Mouse (Mus musculus): Measurements from ENCODE around the gene Gtdc1. TPM values are rescaled to one million over a fixed set of nuclear protein-coding genes. Genes with fewer than 3 reads are reported as not detected.

Gene Gtdc1
- total and polyA plus RNA-seq, 3 experiments, result 6.2 to 17.7 (median 16.5) TPM

DNA sequence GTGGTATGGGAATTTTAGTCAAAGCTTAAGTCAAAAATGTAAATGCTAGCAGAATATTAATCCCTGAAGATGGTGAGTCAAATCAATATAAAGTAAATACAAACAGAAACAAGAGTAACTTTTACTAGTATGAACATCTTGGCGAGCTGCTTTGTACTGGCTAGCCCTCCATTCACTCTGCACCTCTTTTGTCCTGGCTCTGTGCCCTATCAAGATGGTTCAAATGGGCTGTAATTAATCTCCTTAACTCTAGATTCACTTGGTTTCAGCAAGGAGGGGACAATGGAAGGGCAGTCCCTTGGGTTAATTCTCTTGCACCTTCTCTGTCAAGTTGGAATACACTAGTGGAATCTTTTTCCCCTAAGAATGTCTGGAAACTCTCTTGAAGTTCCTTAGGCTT, 233.6 kb downstream of the Gtdc1 start:
- H3K4me3 ChIP-seq, result no peak overlapping the region
- no peaks in the 10 kb centered on the region for H3K79me2 ChIP-seq (replicated peaks; ENCODE audit: control insufficient read depth, insufficient read depth, low read length)
- no peak for DNase-seq
- no peaks in the 10 kb centered on the region for H3K27me3 ChIP-seq (ENCODE audit: control insufficient read depth, insufficient read depth, low read length)
- WGBS, result 84% methylated on average over 1 of the region's 1 CpGs
- intact Hi-C loops (cut with DNase I), result no loop called here
- TF ChIP-seq CTCF (IDR thresholded peaks at IDR 0.05) (no peak), POLR2A (IDR thresholded peaks at IDR 0.05; ENCODE audit: insufficient read depth, low read depth, low read length) (no peak), EP300 (IDR thresholded peaks at IDR 0.05; ENCODE audit: insufficient read depth, low read depth, low read length) (no peak)
- no peaks in the 10 kb centered on the region for H3K4me1 ChIP-seq (ENCODE audit: control insufficient read depth, insufficient read depth, low read length)
- no peak overlapping the region for H3K27ac ChIP-seq
- H3K9ac ChIP-seq (ENCODE audit: low read depth, low read length), result no peak overlapping the region
- no peaks in the 10 kb centered on the region for H3K36me3 ChIP-seq (ENCODE audit: control insufficient read depth, insufficient read depth, low read length)

DNA sequence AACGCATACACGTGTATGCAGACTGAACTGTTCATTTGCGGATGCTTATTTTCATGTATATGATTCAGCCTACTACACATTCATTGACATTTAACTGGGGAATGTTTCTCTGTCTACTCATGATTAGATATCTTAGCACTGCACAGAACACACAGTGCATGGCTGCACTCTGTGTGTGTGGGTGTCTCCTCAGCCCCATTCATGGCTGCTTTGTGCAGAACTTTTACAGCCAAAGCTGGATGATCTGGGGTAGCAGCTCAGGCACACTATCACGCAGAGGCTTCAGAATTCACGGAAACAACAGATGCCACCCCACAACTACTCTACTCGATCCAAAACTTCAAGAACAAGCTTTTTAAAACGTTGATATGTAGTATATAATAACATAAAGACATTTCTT, 263.4 kb downstream of the Gtdc1 start:
- Histone ChIP-seq H3K79me2 (replicated peaks; ENCODE audit: control insufficient read depth, insufficient read depth, low read length) (no peaks in the 10 kb centered on the region), H3K27ac (no peak overlapping the region), H3K27me3 (ENCODE audit: control insufficient read depth, insufficient read depth, low read length) (no peaks in the 10 kb centered on the region), H3K4me1 (ENCODE audit: control insufficient read depth, insufficient read depth, low read length) (no peaks in the 10 kb centered on the region), H3K9ac (ENCODE audit: low read depth, low read length) (no peak overlapping the region), H3K36me3 (ENCODE audit: control insufficient read depth, insufficient read depth, low read length) (no peaks in the 10 kb centered on the region), H3K4me3 (no peak overlapping the region)
- TF ChIP-seq EP300 (IDR thresholded peaks at IDR 0.05; ENCODE audit: insufficient read depth, low read depth, low read length), result no peak
- no peak for TF ChIP-seq CTCF (IDR thresholded peaks at IDR 0.05)
- TF ChIP-seq POLR2A (IDR thresholded peaks at IDR 0.05; ENCODE audit: insufficient read depth, low read depth, low read length), result no peak
- WGBS, result 82% methylated on average over 7 of the region's 7 CpGs
- intact Hi-C loops (cut with DNase I), result no loop called here
- no peak for DNase-seq

DNA sequence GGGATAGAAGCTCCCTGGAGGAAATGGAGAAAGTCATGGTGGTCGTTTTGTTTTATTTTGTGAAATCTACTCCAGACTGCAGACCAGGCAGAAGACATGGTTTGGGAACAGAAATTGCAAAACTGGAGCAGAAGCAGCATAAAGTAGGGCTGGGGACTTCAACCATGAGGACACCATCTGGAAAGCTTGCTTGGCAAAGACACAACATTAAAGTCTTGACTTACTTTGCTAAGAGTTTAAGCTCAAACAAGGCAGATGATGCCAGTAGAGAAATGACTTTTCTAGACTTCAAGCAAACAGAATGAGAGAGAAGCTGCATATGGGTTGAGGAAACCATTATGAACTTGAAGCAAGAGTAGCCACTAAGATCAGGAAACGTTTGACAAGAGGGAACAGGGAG, 267.6 kb downstream of the Gtdc1 start:
- Histone ChIP-seq H3K9ac (ENCODE audit: low read depth, low read length) (no peak overlapping the region), H3K27ac (no peak overlapping the region), H3K4me3 (no peak overlapping the region), H3K36me3 (ENCODE audit: control insufficient read depth, insufficient read depth, low read length) (no peaks in the 10 kb centered on the region), H3K79me2 (replicated peaks; ENCODE audit: control insufficient read depth, insufficient read depth, low read length) (no peaks in the 10 kb centered on the region), H3K27me3 (ENCODE audit: control insufficient read depth, insufficient read depth, low read length) (no peaks in the 10 kb centered on the region), H3K4me1 (ENCODE audit: control insufficient read depth, insufficient read depth, low read length) (no peaks in the 10 kb centered on the region)
- 64% methylated on average over 2 of the region's 2 CpGs for WGBS
- intact Hi-C loops (cut with DNase I), result no loop called here
- TF ChIP-seq EP300 (IDR thresholded peaks at IDR 0.05; ENCODE audit: insufficient read depth, low read depth, low read length) (no peak), CTCF (IDR thresholded peaks at IDR 0.05) (no peak), POLR2A (IDR thresholded peaks at IDR 0.05; ENCODE audit: insufficient read depth, low read depth, low read length) (no peak)
- DNase-seq, result no peak

DNA sequence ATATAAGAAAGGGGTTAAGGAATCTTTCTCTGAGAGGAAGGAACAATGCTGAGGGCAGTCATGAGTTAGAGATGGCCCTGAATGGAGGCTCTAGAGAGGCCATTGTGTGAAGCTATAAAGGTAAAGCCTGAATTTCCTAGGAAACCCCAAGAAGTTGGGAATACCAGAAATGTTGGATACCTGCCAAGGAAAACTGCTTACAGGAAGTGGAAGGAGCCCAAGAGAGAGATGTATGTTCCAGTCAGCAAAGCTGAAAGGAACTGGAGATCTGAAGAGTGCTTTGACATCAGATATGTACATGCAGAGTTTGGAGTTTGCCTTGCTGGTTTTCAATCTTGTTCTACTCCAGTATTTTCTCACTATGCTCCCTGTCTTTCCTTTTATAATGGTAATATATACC, 268.4 kb downstream of the Gtdc1 start:
- no peaks in the 10 kb centered on the region for H3K36me3 ChIP-seq (ENCODE audit: control insufficient read depth, insufficient read depth, low read length)
- H3K27me3 ChIP-seq (ENCODE audit: control insufficient read depth, insufficient read depth, low read length), result no peaks in the 10 kb centered on the region
- no peak overlapping the region for H3K4me3 ChIP-seq
- intact Hi-C loops (cut with DNase I), result no loop called here
- no peak overlapping the region for H3K27ac ChIP-seq
- TF ChIP-seq EP300 (IDR thresholded peaks at IDR 0.05; ENCODE audit: insufficient read depth, low read depth, low read length) (no peak), POLR2A (IDR thresholded peaks at IDR 0.05; ENCODE audit: insufficient read depth, low read depth, low read length) (no peak), CTCF (IDR thresholded peaks at IDR 0.05) (no peak)
- H3K79me2 ChIP-seq (replicated peaks; ENCODE audit: control insufficient read depth, insufficient read depth, low read length), result no peaks in the 10 kb centered on the region
- DNase-seq, result no peak
- H3K4me1 ChIP-seq (ENCODE audit: control insufficient read depth, insufficient read depth, low read length), result no peaks in the 10 kb centered on the region
- no peak overlapping the region for H3K9ac ChIP-seq (ENCODE audit: low read depth, low read length)

DNA sequence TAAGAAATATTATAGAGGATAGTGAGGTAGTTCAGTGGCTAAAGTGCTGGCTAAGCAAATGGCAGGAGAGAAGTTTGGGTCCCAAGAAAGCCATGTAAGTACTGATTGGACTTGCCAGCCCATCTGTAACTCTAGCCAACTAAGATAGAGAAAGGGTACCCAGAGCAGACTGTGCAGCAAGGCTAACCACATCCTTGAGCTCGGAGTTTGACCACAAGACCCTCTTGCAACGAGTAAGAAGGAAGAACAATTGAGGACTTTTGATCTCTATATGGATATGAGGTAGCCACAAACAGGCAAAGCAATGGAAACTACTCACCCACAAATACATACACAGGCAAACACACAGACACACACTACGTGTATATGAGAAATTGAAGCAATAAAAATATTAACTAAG, 278.9 kb downstream of the Gtdc1 start:
- WGBS, result 88% methylated on average over 3 of the region's 3 CpGs
- intact Hi-C loops (cut with DNase I), result no loop called here
- H3K9ac ChIP-seq (ENCODE audit: low read depth, low read length), result no peak overlapping the region

DNA sequence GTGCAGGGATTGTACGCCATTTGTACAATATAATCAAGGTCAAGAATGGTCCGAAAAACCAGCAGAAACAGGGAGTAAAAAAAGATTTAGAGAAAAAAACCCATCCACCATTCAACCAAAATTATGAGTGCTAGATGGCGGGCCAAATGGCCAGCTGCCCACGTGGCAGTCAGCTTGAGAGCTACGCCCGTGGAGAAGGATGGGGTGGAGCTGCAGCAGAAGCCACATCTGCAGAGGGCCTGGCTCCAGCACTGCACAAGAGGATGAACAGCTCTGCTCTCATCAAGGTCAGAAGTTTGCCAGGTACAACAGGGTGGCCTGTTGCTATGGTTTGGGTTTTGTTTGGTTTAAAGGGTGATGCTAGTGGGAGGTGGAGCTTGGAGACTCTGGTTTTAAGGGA, 281.1 kb downstream of the Gtdc1 start:
- Histone ChIP-seq H3K36me3 (ENCODE audit: control insufficient read depth, insufficient read depth, low read length) (no peaks in the 10 kb centered on the region), H3K79me2 (replicated peaks; ENCODE audit: control insufficient read depth, insufficient read depth, low read length) (no peaks in the 10 kb centered on the region), H3K27ac (no peak overlapping the region), H3K4me3 (no peak overlapping the region), H3K27me3 (ENCODE audit: control insufficient read depth, insufficient read depth, low read length) (no peaks in the 10 kb centered on the region), H3K9ac (ENCODE audit: low read depth, low read length) (no peak overlapping the region), H3K4me1 (ENCODE audit: control insufficient read depth, insufficient read depth, low read length) (no peaks in the 10 kb centered on the region)
- intact Hi-C loops (cut with DNase I), result no loop called here
- DNase-seq, result no peak
- TF ChIP-seq CTCF (IDR thresholded peaks at IDR 0.05) (no peak), POLR2A (IDR thresholded peaks at IDR 0.05; ENCODE audit: insufficient read depth, low read depth, low read length) (no peak), EP300 (IDR thresholded peaks at IDR 0.05; ENCODE audit: insufficient read depth, low read depth, low read length) (no peak)
- 80% methylated on average over 6 of the region's 6 CpGs for WGBS

More for the DNA sequence above, 278.9 kb downstream of the Gtdc1 start:
- Histone ChIP-seq H3K4me1 (ENCODE audit: control insufficient read depth, insufficient read depth, low read length) (no peaks in the 10 kb centered on the region), H3K79me2 (replicated peaks; ENCODE audit: control insufficient read depth, insufficient read depth, low read length) (no peaks in the 10 kb centered on the region), H3K4me3 (no peak overlapping the region), H3K27me3 (ENCODE audit: control insufficient read depth, insufficient read depth, low read length) (no peaks in the 10 kb centered on the region), H3K36me3 (ENCODE audit: control insufficient read depth, insufficient read depth, low read length) (no peaks in the 10 kb centered on the region), H3K27ac (no peak overlapping the region)
- no peak for DNase-seq
- TF ChIP-seq CTCF (IDR thresholded peaks at IDR 0.05) (no peak), POLR2A (IDR thresholded peaks at IDR 0.05; ENCODE audit: insufficient read depth, low read depth, low read length) (no peak), EP300 (IDR thresholded peaks at IDR 0.05; ENCODE audit: insufficient read depth, low read depth, low read length) (no peak)
